Mouse (Mus musculus) A20 (cell line): Measurements from ENCODE around the gene Inhbc.
"Not testable (repeated sequence)": the region's sequence is repeated elsewhere in the genome, so short reads cannot be mapped to it uniquely, and the experiment has no call there.

ENCODE experiments used
- DNase-seq: peaks from one replicate; pipeline ENCODE4 v3.0.0-alpha.2; 2011; ENCODE audit warnings: low read depth, low spot score

Gene Inhbc

GRCm38 (mm10) chr10:127326017-127326801 lies 44.0 kb downstream of the Inhbc start:
- no peak for DNase-seq

- DNase-seq: no peak
Measured at GRCm38 (mm10) chr10:127325454-127326016, 44.7 kb downstream of the Inhbc start.

- peak; percentile 91 for DNase-seq
Measured at GRCm38 (mm10) chr10:127324495-127324894, 45.7 kb downstream of the Inhbc start.

- DNase-seq: peak; percentile 76
Measured at GRCm38 (mm10) chr10:127323131-127323855, 46.9 kb downstream of the Inhbc start.

- no peak for DNase-seq
Measured at GRCm38 (mm10) chr10:127322669-127323068, 47.6 kb downstream of the Inhbc start.

DNA sequence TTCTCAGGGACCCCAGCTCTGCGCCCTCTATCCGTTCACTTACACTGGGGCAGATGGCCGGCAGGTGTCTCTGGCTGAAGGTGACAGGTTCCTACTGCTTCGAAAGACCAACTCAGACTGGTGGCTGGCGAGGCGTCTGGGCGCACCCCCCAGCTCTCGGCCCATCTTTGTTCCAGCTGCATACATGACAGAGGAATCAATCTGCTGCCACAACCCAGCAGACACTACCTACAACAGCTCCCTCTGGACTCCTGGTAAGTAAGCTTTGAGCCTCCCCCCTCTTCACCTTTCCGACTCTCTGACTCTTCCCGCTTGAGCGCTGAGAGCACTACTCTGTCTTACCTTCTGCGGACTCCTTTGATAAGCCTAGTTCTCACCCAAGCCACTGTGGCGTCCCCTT lies 48.1 kb downstream of the Inhbc start:
- peak; percentile 25 for DNase-seq

- DNase-seq: peak; percentile 37
Measured at GRCm38 (mm10) chr10:127321621-127322020, 48.6 kb downstream of the Inhbc start, which contains the start of gene Arhgap9. TSS of gene Arhgap9 (plus strand) at chr10:127321964.

GRCm38 (mm10) chr10:127319969-127320368 lies 50.3 kb downstream of the Inhbc start:
- DNase-seq: no peak

- no peak for DNase-seq
Measured at GRCm38 (mm10) chr10:127318009-127318408, 52.2 kb downstream of the Inhbc start.

DNA sequence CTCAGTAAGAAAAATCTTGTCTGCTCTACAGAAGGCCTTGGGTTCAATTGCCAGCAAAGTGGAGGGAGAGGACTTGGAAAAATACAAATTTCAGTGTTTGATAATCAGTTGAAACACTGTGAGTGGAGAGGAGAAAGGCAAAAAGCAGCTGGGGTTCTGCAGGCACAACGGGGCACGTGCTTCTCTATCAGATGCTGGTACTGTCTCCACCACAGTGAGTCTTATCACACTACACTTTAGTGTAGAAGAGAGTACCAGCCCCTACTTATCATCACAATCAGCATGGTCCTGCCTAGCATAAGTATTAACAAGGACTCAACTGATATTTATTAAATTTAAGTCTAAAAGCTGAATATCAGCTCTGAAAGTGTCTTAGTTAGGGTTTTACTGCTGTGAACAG lies 53.0 kb downstream of the Inhbc start:
- no peak for DNase-seq

- DNase-seq: not testable (repeated sequence)
Measured at GRCm38 (mm10) chr10:127314950-127315349, 55.3 kb downstream of the Inhbc start.

DNA sequence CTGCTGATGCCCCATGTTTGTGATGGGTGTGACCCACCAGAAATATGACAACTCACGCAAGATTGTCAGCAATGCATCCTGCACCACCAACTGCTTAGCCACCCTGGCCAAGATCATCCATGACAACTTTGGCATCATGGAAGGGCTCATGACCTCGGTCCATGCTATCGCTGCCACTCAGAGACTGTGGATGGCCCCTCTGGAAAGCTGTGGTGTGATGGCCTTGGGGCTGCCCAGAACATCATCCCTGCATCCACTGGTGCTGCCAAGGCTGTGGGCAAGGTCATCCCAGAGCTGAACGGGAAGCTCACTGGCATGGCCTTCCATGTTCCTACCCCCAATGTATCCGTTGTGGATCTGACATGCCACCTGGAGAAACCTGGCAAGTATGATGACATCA lies 56.7 kb downstream of the Inhbc start:
- not testable (repeated sequence) for DNase-seq

DNA sequence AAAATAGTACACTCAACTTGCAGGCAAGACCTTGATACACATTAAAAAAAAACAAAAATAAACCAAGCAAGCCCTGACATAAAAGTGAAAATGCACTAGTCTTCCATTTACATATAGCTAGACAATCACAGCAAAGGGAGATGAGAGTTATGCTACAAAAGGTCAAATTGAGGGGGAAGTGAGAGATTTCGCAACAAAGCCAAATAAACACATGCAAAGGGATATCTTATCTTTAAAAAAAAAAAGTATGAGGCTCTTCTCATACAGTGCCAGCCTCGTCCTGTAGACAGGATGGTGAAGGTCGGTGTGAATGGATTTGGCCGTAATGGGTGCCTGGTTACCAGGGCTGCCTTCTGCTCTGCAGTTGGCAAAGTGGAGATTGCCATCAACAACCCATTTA lies 57.4 kb downstream of the Inhbc start:
- peak; percentile 23 for DNase-seq

DNA sequence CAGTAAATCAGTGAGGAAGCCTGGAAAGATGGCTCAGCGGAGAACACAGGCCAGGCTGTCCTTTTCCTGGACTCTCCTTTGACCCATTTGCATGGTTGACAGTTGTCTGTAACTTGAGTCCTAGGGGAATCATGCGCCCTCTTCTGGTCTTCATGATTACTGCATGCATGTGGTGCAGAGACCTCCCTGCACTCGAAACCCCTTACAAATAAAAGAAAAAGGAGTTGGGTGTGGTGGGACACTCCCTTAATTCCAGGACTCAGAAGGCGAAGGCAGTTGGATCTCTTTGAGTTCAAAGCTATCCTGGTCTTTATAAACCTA lies 57.9 kb downstream of the Inhbc start:
- peak; percentile 91 for DNase-seq

DNA sequence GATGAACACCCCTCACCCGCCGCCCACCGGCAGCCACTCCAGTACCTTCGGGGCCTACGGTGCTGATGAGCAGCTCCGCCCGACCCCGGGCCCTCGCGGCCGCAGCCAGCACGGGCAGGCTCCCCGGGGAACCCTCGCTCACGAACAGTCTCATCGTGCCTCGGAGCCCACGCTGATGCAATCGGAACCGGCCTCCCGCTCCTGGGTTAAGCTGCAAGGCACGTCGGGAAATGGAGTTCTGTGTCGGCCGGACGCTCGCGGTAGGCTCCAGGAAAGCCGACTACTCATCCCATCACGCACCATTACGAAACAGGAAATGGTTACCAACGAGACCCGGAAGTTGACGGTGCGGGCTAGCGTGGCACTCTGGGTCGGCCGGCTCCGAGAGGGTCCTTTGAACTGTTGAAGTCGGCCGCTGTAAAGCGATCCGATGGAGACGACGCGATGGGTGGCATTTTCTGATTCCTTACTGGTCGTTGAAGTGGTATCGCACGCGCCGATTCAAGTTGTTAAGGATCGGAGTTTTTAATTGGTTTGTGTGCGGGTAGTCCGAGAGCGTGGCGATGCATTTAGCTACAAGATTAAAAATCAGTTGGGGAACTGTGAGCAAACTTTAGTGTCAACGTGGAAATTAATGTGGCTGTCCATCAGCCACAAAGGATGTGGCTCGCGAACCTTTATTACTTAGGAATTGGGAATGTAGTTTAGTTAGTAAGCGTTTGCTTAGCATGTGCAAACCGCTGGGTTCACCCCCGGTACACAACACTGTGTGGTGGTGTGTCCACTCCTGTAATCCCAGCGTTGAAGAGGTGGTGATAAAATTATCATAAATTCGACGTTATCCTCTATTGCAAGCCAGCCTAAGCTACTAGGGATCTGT lies 58.5 kb downstream of the Inhbc start, which contains the start of gene Mars:
Gene Mars (minus strand): TSS at position 311 of the 880 bp plus-strand sequence.
- DNase-seq: peak; percentile 96

- peak; percentile 90 for DNase-seq
Measured at GRCm38 (mm10) chr10:127310523-127311475, 59.4 kb downstream of the Inhbc start.

- not testable (repeated sequence) for DNase-seq
Measured at GRCm38 (mm10) chr10:127309167-127309566, 61.1 kb downstream of the Inhbc start.
